Mouse (Mus musculus): Measurements from ENCODE around the gene Spast. TPM values are rescaled to one million over a fixed set of nuclear protein-coding genes. Genes with fewer than 3 reads are reported as not detected.
"Not testable (repeated sequence)": the region's sequence is repeated elsewhere in the genome, so short reads cannot be mapped to it uniquely, and the experiment has no call there.

Gene Spast
- polyA plus RNA-seq, 1 experiment: not detected

DNA sequence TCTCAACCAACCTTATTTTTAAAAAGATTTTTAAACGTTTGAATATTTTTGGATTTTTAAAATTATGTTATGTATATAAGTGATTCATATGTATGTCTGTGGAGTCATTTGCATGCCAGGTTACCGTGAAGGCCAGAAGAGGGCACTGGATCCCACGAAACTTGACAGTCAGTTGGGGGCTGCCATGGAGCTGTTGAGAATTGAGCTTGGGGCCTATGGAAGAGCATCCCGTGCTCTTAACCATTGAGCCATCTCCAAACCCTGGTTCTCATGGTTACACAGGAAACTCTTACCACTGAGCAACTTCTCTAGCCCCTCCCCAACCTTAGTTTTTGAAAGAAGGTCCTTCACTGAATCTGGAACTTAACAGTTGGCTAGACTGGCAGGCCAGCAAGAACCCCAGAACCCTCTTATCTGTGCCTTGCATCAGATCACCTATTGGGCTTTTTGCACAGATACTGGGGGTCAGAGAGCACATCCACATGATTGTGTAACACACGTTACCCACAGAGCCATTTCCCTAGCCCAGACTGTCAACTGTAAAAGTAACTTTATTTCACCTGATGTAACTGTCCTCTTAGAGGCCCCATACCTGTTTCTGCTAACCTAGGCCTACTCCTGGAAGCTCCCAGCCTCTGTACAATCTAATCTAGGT lies 16.3 kb upstream of the Spast start:
- WGBS: 52% methylated on average over 5 of the region's 5 CpGs
- Histone ChIP-seq H3K4me3 (ENCODE audit: insufficient read depth, low read depth, low read length) (no peak overlapping the region), H3K4me1 (ENCODE audit: control insufficient read depth, insufficient read depth, low read length) (no peaks in the 10 kb centered on the region), H3K27ac (ENCODE audit: insufficient read depth, low read depth, low read length) (no peak overlapping the region)
- no peak for TF ChIP-seq POLR2A (IDR thresholded peaks at IDR 0.05; ENCODE audit: insufficient read depth, low read depth, low read length)
- TF ChIP-seq CTCF (IDR thresholded peaks at IDR 0.05; ENCODE audit: insufficient read depth, low read depth, low read length): no peak

DNA sequence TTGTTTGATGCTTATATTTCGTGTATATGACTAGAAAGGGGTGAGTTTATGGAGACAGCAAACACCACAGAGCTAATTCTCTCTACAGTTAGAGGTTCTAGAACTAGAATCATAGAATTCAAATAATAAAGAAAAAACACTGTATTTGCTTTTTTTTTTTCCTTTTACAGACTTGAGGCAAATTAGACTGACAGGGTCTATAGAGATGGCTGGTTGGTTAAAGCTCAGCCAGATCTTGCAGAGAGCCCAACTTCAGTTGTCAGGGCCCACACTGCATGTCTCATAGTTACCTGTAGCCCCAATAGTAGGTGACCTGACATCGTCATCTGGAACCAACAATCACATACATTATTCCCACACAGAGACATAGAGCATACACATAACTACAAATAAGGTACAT lies 14.9 kb upstream of the Spast start, which contains the start of gene Dpy30:
Gene Dpy30 (minus strand): TSS at position 101 of the 400 bp plus-strand sequence.
- no peak within 1 kb of the TSS for H3K4me3 ChIP-seq (ENCODE audit: insufficient read depth, low read depth, low read length)
- no peak within 1 kb of the TSS for H3K27ac ChIP-seq (ENCODE audit: insufficient read depth, low read depth, low read length)
- TF ChIP-seq CTCF (IDR thresholded peaks at IDR 0.05; ENCODE audit: insufficient read depth, low read depth, low read length): no peak
- no peak for TF ChIP-seq POLR2A (IDR thresholded peaks at IDR 0.05; ENCODE audit: insufficient read depth, low read depth, low read length)
- WGBS: 82% methylated on average over 2 of the region's 2 CpGs
- no peaks in the 10 kb centered on the region for H3K4me1 ChIP-seq (ENCODE audit: control insufficient read depth, insufficient read depth, low read length)

DNA sequence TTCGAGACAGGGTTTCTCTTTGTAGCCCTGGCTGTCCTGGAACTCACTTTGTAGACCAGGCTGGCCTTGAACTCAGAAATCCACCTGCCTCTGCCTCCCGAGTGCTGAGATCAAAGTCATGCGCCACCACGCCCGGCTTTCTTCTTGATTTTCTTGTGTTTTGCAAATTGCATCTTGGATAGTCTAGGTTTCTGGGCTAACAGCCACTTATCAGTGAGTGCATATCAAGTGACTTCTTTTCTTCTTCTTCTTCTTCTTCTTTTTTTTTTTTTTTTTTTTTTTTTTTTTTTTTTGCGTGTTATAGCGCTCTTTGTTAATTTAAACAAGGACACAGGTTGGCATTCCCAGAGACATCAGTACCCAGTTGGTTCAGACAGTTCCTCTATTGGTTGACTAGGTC lies 11.6 kb upstream of the Spast start:
- H3K27ac ChIP-seq (ENCODE audit: insufficient read depth, low read depth, low read length); H3K4me1 ChIP-seq (ENCODE audit: control insufficient read depth, insufficient read depth, low read length); H3K4me3 ChIP-seq (ENCODE audit: insufficient read depth, low read depth, low read length): not testable (repeated sequence)
- WGBS: 87% methylated on average over 7 of the region's 7 CpGs

DNA sequence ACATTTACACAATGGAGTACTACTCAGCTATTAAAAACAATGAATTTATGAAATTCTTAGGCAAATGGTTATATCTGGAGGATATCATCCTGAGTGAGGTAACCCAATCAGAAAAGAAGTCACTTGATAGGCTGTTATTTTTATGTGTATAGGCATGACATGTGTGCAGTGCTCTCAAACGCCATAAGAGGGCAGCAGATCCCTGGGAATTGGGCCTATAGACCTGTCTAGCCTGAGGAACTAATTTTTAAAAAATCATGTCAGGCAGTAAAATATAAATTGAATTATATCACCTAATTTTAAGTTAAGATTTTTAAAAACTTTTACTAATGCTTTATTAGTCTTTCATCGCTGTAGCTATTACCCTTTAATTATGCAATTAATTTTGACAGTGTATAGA lies 10.6 kb upstream of the Spast start:
- 54% methylated on average over 2 of the region's 2 CpGs for WGBS
- not testable (repeated sequence) for H3K4me3 ChIP-seq (ENCODE audit: insufficient read depth, low read depth, low read length); H3K27ac ChIP-seq (ENCODE audit: insufficient read depth, low read depth, low read length); H3K4me1 ChIP-seq (ENCODE audit: control insufficient read depth, insufficient read depth, low read length)

DNA sequence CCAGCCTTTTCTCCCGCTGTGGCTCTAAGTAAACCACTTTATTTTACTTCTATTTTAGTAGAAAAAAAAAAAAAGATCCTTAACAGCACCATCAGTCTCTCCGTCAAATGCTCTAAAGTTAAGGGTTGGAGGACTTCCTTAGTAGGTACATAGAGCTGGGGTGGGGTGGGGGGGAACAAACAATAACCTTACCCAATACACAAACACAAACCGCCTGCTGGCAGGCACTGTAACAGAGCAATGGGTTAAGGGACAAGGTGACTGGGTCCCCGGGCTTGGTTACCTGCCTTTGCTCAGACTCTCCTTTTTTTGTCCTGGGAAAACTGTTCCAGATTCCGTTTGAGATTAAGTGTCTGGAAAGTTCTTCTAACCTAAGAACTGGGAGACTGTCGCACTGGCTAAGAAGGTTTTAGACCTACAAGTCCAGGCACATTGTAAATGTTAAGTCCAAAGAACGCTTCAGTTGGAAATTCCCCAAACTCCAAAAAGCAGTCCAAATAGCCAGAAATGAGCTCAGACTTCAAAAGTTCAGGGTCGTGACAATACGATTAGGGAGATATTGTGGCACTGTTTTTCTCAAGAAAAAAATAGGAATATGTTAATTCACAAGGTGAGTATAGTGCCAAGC lies 7.6 kb upstream of the Spast start:
- Histone ChIP-seq H3K4me3 (ENCODE audit: insufficient read depth, low read depth, low read length) (no peak overlapping the region), H3K27ac (ENCODE audit: insufficient read depth, low read depth, low read length) (no peak overlapping the region), H3K4me1 (ENCODE audit: control insufficient read depth, insufficient read depth, low read length) (no peaks in the 10 kb centered on the region)
- TF ChIP-seq CTCF (IDR thresholded peaks at IDR 0.05; ENCODE audit: insufficient read depth, low read depth, low read length) (no peak), POLR2A (IDR thresholded peaks at IDR 0.05; ENCODE audit: insufficient read depth, low read depth, low read length) (no peak)
- 78% methylated on average over 9 of the region's 9 CpGs for WGBS

DNA sequence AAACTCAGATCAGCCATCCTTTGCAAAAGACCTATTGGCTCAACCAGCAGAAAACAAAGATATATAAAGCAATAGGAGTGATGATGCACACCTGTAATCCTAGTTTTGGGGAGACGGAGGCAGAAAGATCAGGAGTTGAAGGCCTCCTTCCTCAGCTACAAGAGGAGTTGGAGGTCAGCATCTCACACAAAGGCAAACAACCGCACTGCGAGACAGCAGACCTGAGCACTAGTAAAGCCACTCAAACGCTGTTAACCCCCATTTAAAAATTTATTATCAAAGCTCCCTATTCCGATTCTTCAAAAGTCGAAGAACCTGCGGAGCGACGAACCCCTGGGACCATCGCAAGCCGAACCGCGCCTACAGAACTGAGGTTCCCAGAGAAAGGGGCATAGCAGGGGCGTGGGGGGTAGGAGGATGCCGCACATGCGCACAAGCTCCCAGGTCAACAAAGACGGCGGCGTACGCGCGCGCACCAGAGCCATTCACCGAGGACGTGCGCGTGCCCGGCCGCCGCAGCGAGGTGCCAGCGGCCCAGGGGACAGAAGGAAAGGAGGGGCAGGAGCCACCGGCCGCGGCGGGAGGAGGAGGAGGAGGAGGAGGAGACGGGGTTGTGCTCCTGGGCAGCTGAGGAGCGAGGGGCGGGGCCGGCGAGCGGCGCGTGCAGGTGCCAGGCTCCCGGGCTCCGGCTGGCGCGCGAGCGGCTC lies 409 bp upstream of the Spast start:
- TF ChIP-seq POLR2A (IDR thresholded peaks at IDR 0.05; ENCODE audit: insufficient read depth, low read depth, low read length): no peak; the same call in 1 of the 2 replicates
- TF ChIP-seq CTCF (IDR thresholded peaks at IDR 0.05; ENCODE audit: insufficient read depth, low read depth, low read length): no peak
- H3K4me3 ChIP-seq (ENCODE audit: insufficient read depth, low read depth, low read length): peak overlapping the region; percentile 94
- WGBS: under 1% methylated on average over 49 of the region's 50 CpGs

DNA sequence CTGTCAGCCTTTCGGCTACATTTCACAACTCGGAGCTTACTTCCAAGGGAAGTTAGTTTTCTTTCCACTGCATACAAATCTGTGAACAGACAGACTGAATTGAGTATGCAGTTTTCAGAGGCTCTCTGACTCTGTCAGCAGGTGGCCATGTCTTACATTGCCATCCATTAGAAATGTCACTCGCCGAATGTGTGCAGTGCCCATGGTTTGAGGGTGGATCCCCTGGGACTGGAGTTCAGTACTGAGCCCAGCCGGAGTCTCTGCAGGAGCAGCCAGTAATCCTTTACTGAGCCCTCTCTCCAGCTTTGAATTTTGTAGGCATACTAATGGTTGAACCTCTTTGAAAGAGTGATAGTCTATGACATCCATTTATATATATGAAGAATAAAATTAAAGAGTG lies 2.4 kb downstream of the Spast start:
- H3K4me1 ChIP-seq (ENCODE audit: control insufficient read depth, insufficient read depth, low read length): peaks cover 10% of the 10 kb centered on the region; the same call in 1 of the 2 replicates
- H3K4me3 ChIP-seq (ENCODE audit: insufficient read depth, low read depth, low read length): 0 out of 2 replicates have a peak overlapping the region, but pooled peaks have one; percentile 15
- TF ChIP-seq CTCF (IDR thresholded peaks at IDR 0.05; ENCODE audit: insufficient read depth, low read depth, low read length): no peak
- TF ChIP-seq POLR2A (IDR thresholded peaks at IDR 0.05; ENCODE audit: insufficient read depth, low read depth, low read length): no peak
- 32% methylated on average over 5 of the region's 5 CpGs for WGBS
- H3K27ac ChIP-seq (ENCODE audit: insufficient read depth, low read depth, low read length): no peak overlapping the region

More for the DNA sequence above, 409 bp upstream of the Spast start:
- peak overlapping the region; percentile 65 for H3K27ac ChIP-seq (ENCODE audit: insufficient read depth, low read depth, low read length)
- H3K4me1 ChIP-seq (ENCODE audit: control insufficient read depth, insufficient read depth, low read length): peaks cover 8% of the 10 kb centered on the region; the same call in 1 of the 2 replicates

DNA sequence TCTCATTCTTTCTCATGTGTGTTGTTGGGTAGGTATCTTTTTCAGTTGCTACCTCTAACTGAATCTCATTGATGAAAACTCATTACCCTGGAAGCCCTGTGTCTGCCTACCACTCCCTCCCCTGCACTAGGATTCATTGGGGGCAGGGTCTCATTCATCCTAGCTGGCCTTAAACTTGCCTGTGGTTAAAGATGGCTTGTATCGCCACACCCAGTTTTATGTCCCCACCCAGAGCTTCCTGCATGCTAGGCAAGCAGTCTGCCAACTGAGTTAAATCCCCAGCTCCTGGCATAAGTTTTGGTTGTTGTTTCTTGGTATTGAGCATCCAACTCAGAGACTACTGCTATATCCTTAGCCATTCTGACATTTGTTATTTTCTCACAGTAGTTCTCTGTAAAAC lies 24.8 kb downstream of the Spast start:
- Histone ChIP-seq H3K27ac (ENCODE audit: insufficient read depth, low read depth, low read length) (no peak overlapping the region), H3K4me3 (ENCODE audit: insufficient read depth, low read depth, low read length) (no peak overlapping the region), H3K4me1 (ENCODE audit: control insufficient read depth, insufficient read depth, low read length) (no peaks in the 10 kb centered on the region)
- no peak for TF ChIP-seq POLR2A (IDR thresholded peaks at IDR 0.05; ENCODE audit: insufficient read depth, low read depth, low read length)
- TF ChIP-seq CTCF (IDR thresholded peaks at IDR 0.05; ENCODE audit: insufficient read depth, low read depth, low read length): no peak
- 91% methylated on average over 1 of the region's 1 CpGs for WGBS

DNA sequence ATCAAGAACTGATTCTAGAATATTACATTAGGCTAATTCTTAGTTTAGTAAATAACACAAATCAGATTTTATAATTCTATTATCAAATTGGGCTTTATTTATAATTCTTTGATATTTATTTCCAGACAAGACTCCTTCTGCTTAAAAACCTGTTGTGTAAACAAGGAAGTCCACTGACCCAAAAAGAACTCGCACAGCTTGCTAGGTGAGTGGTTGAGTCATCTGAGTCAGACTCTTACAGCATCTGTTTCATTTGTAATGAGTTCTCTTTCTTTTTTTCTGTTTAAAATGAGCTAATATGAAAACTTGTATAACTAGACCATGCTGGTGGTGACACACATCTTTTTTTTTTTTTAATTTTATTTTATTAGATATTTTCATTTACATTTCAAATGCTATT lies 38.1 kb downstream of the Spast start:
- H3K27ac ChIP-seq (ENCODE audit: insufficient read depth, low read depth, low read length): no peak overlapping the region
- WGBS: 76% methylated on average over 1 of the region's 1 CpGs
- no peak overlapping the region for H3K4me3 ChIP-seq (ENCODE audit: insufficient read depth, low read depth, low read length)
- no peaks in the 10 kb centered on the region for H3K4me1 ChIP-seq (ENCODE audit: control insufficient read depth, insufficient read depth, low read length)
- TF ChIP-seq CTCF (IDR thresholded peaks at IDR 0.05; ENCODE audit: insufficient read depth, low read depth, low read length) (no peak), POLR2A (IDR thresholded peaks at IDR 0.05; ENCODE audit: insufficient read depth, low read depth, low read length) (no peak)

Measured in olfactory bulb, adult 2 months (tissue).